Mouse (Mus musculus): ENCODE data around the gene Srf.

DNA sequence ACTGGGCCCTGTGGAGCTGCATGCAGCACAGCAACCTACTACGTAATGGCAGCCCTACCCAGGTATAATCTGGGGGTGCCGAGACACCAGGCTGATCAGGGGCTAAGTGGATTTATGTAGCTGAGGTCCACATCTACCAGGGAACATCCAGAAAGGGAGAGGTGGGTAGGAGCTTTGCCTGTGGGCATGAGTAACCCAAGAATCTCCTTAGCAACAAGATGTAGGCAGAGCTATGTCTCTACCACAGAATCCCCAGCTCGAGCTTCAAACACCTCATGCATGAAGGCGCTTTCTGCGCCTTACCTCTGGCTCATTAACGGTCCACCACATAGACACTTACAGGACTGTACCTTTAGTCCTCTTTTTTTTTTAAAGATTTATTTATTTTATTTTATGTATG lies 39.4 kb upstream of the Srf start:
- TF ChIP-seq CTCF (IDR thresholded peaks at IDR 0.05; ENCODE audit: borderline replicate concordance, insufficient read depth, low read length) = no peak
- TF ChIP-seq POLR2A (IDR thresholded peaks at IDR 0.05; ENCODE audit: low read depth, low read length) = no peak
